Mouse (Mus musculus) T-helper 17 cell (primary cell): ENCODE measurements around the gene Cd247.

Experiments used
- in situ Hi-C, 2 experiments: fragments of 300-600 bp; cut with MboI, MseI; formaldehyde crosslinking; loops; 1 replicate in 1 of 2; 2 replicates in 1 of 2; pipeline ENCODE4 v1.15.1; 2025; ENCODE audit warnings: high pct_unique_total_duplicates in 2 of 2

Gene Cd247

DNA sequence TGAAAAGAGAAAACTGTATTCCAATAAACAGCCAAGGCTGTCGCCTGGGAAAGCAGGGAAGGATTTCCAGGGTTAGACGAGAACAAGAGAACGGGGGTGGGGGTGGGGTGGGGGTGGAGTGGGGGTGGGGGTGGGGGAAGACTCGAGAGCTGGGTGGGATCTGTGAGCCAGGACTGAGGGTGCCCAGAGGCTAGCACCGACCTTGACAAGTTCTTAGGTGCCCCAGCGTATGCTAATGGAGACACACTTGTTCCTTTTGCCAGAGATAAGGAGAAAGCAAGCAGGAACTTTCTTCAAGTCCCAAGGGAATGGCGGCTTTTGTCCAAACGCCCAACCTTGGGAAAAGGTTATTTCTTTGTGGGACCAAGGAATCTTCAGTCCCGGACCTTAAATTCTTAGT lies 16.5 kb upstream of the Cd247 start:
- in situ Hi-C loops = loop anchor here in 1 of 2 experiments (5.0 to 10.0 kb wide), 3 partner anchors 190 to 543 kb away; no protein-coding TSS in a partner anchor

DNA sequence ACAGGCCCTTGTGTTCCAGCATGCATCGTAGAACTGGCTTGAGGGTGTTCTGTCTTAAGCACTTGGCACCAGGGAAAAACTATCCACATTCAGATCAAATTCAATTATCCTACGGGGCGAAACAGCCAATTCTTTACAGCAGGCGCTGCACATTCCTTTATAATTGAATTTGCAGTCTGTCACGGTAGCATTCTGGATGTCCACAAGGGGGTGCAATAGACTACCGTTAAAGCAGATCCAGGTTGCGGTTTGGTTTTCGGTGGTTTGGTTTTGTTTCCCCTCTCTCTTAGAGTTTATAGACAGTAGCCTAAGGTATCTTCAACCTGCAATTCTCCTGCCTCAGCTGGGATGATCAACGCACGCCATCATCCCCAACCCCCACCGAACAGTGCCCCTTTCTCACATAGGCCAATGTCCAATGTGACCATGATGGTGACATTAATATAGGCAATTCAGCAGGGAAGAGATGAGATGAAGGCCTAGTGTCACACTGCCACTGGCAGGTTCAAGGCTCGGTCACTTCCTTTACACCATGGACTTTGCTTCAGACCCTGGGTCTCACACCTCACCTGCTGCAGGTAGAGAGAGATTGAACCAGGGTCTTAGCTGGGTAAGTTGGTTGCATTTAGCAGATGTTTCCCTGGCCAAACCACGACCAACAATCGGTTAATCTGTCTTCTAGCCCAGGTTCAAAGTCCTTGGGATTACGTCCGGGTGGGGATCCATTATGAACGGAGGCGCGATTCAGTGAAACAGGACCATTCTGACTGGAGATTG lies 12.8 kb upstream of the Cd247 start:
- in situ Hi-C loops = loop anchor here (5.0 to 25.0 kb wide), 3 partner anchors 377 to 612 kb away; partner anchors contain the start of gene Tada1 (in 1 of the 2)

DNA sequence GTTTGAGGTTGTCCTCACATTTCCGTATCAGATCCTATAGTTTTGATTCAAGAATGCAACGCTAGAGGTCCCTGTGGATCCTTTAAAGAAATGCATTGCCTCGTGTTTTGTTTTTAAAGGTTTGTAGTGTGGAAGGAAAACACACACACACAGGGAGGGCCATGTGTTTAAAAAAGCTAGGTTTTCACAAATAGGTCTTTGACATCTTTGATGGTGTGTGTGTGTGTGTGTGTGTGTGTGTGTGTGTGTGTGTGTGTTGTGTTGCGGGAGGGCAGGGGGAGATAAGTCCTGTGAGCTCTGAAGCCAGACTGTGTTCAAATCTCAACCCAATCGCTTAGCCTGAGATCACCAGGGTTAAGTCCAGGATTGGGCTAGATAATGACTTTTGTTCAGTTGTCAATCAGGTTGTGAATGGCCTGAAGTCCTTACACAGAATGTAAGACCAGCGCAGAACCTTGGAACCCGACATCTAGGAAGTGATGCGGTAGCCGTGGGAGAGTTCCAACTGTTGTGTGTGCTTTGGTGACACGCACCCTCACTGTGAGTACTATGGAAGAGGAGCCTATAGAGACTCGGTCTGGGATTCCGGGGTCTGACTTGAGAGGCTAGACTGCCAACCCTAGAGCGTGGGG lies 8.4 kb upstream of the Cd247 start:
- in situ Hi-C loops = loop anchor here (5.0 to 25.0 kb wide), 5 partner anchors 77 to 607 kb away; partner anchors contain the start of genes Pou2f1 (in 1 of the 2) and Tada1 (in 1 of the 2)

DNA sequence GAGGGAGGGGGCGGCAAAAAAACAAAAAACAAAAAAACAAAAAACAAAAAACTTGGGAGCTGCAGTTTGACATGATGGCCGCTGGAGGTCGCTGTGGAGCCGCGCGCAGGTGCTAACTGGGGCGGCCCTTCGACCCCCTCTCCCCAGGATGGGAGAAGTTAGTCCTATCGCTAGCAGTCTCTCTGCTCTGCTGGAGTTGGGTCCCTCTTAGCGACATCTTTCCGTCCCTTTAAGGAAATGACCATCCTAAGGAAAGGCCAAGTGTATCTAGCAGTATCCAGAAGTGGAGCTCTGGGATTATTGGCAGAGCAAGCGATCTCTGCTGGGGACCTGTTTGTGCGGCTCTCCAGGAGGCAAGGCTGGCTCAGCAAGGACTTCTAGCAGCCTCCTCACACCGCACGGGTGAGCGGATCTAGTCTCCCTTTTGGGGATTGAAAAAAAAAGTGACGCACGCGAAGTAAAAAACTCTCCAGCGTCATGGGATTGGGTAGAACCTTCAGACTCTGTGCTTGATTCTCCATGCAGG lies 7.8 kb upstream of the Cd247 start:
- in situ Hi-C loops = loop anchor here (5.0 to 25.0 kb wide), 3 partner anchors 77 to 607 kb away; partner anchors contain the start of genes Pou2f1 (in 1 of the 2) and Tada1 (in 1 of the 2)

DNA sequence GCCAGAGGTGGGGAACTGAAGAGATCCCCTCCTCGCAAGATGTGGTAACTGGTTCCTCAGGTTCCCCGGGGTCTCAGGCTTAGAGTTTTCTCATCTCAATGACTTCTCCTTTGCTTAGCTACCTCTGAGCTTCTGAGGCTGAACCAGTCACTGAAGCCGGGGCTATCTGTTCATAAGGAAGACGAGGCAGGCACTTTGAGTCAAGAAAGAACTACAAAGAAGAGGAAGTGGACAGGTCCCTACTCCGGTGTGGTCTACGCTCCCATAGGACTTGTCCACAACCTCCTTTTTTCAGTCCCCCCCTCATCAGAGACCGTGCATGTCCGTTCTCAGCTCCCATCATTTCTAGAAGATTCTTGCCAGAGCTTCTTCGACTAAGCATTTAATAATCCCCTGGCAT lies 7.1 kb upstream of the Cd247 start:
- in situ Hi-C loops = loop anchor here (5.0 to 25.0 kb wide), 3 partner anchors 76 to 606 kb away; partner anchors contain the start of genes Pou2f1 (in 1 of the 2) and Tada1 (in 1 of the 2)

DNA sequence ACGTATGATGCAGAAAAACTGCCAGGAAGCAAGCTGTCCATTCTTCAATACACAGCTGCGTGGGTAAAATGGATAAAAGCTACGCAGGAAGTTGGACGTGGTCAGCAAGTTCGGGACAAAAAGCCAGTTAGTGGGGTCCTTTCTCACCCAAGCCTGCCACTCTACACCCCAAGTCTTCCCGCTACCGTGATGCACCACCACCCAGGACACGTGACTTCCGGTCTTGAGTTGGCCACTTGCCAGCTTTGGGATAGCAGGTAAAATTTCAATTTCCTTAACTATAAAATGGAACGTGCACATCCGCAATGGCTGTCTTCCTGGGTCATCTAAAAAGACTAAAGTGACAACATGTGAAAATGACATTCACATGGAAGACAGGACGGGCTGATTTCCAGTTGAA lies 6.6 kb upstream of the Cd247 start:
- in situ Hi-C loops = loop anchor here (5.0 to 25.0 kb wide), 3 partner anchors 75 to 605 kb away; partner anchors contain the start of genes Pou2f1 (in 1 of the 2) and Tada1 (in 1 of the 2)

DNA sequence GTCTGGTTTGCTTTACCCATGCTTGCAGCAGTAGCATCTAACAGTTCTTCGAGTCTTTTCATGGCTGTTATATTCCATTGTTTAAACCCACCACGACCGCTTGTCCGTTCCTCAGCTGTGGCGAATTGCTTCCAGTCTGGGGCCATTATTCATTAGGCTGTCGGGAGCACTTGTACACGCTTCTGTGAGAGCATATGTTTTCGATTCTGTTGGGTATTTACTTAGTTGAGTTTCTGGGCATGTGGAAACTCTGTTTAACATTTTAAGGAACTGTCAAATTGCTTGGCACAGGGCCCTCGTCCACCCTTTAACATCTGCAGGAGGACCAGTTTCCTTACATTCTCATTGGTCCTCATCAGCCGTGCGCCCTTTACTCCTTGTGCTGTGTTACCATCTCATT lies 2.2 kb upstream of the Cd247 start:
- in situ Hi-C loops = loop anchor here in 1 of 2 experiments (25.0 kb wide), 1 partner anchor 601 kb away; the partner anchor contains the start of gene Tada1

DNA sequence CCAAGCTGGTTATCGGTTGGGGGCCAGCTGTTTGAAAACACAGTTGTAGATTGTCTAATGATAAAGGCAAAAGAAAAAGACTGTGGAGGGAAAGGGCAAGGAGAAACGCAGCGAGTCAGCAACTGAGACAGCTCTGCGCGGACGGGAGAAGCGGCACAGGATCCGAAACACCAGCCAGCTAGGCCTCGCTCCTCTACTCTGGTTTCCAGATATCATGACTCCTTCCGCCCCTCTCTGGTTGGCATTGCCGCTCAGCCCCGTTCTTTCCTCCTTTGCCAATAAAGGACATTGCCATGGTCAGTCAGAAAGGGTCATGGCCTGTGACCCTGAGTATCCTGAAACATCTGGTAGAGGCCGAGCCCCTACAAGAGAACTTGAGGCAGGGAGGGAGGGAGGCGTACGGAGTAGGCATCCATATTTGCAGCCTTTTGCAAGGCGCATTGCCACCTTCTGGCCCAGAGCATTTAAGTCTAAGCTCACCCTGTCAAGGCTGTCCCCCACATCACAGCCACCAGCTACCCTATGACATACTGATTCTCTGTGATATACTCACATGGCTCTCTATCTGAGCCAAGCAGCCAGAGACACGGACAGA lies 682 bp downstream of the Cd247 start:
- in situ Hi-C loops = loop anchor here in 1 of 2 experiments (25.0 kb wide), 1 partner anchor 598 kb away; the partner anchor contains the start of gene Tada1

DNA sequence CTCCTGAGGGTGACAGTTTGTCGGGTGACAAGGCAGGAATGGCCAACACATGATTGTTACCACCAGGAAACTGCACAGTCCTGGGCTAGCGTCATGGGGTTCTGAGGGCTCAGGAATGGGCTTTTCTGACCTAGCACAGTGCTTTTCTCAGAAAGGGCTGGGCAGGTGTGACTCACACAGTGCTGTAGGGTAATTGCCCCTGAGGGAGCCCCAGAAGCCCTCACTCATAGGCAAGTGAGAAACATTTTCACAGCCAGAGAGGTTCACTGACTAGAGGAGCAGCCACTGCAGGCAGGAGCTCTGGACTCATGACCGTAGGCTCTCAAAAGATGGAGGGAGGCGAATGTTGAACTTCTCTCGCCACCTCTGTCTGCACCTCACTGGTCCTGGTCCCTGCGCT lies 1.5 kb downstream of the Cd247 start:
- in situ Hi-C loops = loop anchor here in 1 of 2 experiments (25.0 kb wide), 1 partner anchor 597 kb away; the partner anchor contains the start of gene Tada1

DNA sequence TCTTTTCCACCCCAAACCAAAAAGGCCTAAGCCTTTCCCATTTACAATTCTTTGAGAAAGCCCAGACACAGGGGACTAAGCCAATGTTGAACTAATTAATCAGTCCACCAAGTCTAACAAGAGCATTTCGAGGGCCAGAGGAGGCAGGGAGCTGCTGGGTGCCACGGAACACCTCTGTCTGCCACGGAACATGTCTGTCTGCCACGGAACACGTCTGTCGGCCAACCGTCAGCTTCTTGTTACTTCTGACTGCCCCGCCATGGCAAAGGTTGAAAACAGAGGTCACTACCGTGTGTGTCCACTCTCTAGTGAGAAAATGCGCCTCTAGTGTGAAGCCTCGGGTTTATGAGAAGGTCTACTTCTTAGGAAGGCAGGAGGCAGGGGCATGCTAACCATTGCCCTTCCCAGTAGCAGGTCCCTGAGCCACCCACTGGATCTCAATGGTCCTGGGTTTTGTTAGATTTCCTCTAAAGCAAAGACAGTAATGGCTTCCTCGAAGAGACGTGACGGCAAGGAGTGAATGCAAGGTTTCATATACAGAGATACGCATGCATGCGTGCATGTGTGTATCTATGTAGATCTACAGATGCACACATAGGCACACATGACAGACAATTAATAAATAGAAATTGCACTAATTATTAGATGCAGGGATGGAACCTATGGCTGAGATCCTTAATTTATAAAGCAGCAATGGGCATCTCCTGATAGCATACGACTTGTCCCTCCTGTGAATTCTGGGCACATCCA lies 2.2 kb downstream of the Cd247 start:
- in situ Hi-C loops = loop anchor here in 1 of 2 experiments (25.0 kb wide), 1 partner anchor 597 kb away; the partner anchor contains the start of gene Tada1

DNA sequence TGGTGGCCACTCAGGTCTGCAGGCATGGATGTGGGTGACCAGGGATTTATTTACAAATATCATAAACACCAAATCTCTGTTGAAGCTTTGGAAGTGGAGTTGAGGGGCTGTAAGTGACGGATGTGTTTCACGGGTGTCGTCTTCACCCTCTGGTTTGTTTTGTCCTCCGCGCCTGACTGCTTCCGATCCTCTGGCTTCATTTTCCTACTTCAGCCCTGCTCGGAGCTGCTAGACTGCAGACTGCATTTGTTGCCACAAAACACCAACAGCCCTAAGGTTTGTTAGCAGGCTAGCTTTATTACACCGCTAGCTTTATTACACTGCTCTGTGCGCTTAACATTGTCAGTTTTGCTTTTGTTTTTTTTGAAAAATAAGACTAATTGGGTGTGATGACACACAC lies 2.9 kb downstream of the Cd247 start:
- in situ Hi-C loops = loop anchor here in 1 of 2 experiments (25.0 kb wide), 1 partner anchor 596 kb away; the partner anchor contains the start of gene Tada1

DNA sequence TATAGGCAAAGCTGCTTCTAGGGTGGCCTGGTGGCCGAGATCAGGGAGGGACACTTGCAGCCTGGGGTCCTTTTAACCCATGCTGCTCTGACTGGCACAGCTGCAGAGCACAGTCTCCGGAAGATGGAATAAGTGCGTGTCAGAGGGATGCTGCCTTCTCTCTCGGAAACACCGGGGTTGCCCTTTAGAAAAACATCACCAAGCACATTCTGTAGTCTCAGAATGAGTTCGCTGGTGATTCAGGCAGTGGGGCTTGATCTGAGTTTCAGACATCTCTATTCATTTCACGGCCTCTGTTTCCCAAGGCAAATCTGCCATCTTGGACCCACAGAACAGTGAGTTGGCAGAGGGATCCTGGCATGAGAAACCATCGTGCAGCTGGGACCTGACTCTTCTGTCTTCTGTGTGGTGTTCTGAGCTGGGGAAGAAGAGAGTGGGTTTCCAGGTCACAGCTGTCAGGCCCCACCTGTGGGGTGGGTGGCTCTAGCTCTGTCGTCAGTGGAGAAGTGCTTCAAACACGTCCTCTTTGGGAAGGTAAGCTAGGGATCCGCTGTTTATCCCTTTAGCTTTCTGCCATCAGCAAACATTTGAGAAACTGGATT lies 13.3 kb downstream of the Cd247 start:
- in situ Hi-C loops = loop anchor here (10.0 to 25.0 kb wide), 2 partner anchors 1263 to 1460 kb away; no protein-coding TSS in a partner anchor

DNA sequence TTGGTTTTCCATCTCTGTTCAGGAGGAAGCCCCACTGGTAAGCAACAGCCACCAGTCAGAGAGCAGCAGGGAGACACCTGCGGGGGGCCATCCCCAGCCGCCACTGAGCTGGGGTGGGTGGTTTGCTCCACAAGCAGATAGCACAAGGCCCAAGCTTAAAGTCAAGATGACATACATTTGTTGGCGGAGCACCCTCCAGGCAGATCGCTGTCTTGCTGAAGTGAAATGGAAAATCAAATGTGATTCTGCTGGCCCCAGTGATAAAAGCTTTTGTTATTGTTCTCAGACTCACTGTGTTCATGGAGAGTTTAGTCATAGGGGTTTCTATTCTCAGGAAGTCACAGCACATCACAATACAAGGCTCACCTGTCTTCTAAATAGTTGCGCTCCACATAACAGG lies 14.6 kb downstream of the Cd247 start:
- in situ Hi-C loops = loop anchor here (10.0 to 25.0 kb wide), 2 partner anchors 1262 to 1459 kb away; no protein-coding TSS in a partner anchor

DNA sequence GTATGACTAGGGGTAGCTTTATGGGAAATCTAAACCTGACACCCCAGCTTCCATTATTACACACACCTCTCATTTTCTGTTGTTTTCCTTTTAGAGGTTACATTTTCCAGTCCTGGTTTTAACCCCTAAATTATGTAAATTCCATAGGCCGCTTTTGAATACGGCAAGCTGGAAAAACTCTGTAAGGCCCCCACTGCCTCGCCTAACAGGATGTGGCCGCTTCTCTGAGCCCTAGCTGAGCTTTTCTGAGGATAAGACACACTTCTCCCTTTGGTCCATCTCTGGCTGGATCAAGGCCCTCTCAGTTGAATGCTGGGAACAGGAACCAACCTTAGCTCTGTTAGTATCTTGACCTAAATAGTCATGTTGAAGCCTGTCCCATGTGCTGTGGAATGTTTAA lies 15.7 kb downstream of the Cd247 start:
- in situ Hi-C loops = loop anchor here (10.0 to 25.0 kb wide), 2 partner anchors 1261 to 1458 kb away; no protein-coding TSS in a partner anchor

DNA sequence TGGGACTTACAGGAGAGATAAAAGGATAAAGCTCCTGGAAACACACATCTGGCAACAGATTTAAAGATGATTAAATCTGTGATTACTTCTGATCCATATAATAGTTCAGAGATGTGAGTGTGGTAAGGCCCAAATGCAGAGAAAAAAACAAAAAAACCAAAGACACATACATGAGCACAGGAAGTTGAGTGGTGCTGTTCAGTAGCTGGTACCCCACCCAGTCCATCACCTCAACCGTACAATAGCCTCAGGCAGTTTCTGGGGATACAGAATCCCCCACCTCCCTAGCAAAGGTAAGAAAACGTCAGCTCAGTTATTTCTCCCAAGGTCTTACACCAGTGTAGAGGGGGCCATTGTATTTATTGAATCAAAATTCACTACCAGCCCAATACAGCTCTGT lies 22.2 kb downstream of the Cd247 start:
- in situ Hi-C loops = loop anchor here (5.0 to 25.0 kb wide), 2 partner anchors 37 to 1452 kb away; no protein-coding TSS in a partner anchor

DNA sequence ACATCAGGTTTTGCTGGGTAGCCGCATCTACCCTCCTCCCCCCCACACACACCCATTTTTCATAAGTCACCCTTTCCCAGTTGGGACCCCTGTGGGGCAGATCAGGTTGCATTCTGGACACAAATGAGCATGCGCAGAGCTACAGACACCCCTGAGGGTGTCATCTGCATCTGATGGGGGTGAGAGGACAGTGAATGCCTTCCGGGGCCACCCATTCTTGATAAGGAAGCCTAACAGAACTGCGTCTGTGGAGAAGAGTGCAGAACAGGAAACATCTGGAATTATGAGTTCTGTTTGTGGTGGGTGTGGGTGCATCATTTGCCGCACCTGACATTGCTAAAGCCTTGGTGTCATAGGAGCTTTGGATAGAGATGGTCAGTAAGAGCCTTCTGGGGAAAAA lies 22.7 kb downstream of the Cd247 start:
- in situ Hi-C loops = loop anchor here (5.0 to 25.0 kb wide), 2 partner anchors 36 to 1451 kb away; no protein-coding TSS in a partner anchor

DNA sequence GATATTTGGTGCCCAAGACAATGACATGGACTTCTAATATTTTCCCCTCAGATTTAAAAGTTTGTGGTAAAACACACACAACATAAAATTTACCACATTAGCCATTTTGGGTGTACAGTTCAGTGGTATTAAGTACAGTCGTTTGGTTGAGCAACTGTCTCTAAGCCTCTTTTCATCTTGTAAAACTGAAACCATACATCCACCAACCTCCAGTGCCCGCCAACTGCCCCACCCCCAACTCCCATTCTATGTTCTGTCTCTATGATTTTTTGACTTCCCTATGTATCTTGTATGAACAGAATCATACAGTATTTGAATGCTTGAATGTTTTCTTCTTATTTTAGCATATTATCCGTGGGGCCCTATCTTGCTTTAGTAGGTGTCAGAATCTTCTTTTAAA lies 24.3 kb downstream of the Cd247 start:
- in situ Hi-C loops = loop anchor here (5.0 to 25.0 kb wide), 2 partner anchors 35 to 1450 kb away; no protein-coding TSS in a partner anchor

DNA sequence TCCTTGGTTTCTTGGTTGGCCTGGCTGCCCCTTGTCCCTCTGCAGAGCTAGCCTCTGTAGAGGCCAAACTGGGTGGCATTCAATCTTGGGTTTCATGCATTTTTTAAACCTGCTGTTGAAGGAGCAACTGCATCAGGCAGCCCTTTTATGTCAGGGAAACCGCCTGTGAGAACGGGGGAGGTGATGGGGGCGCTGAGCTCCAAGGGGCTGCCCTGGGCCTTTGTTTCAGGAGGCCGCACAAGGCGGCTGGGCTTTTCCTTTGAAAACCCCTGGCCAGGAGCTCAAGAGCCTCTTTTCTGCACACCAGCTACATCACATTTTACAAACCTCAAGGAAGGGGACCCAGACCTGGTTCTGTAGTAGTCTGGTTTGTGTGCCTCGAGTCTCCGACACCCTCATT lies 25.6 kb downstream of the Cd247 start:
- in situ Hi-C loops = loop anchor here (5.0 to 25.0 kb wide), 2 partner anchors 33 to 1448 kb away; no protein-coding TSS in a partner anchor

DNA sequence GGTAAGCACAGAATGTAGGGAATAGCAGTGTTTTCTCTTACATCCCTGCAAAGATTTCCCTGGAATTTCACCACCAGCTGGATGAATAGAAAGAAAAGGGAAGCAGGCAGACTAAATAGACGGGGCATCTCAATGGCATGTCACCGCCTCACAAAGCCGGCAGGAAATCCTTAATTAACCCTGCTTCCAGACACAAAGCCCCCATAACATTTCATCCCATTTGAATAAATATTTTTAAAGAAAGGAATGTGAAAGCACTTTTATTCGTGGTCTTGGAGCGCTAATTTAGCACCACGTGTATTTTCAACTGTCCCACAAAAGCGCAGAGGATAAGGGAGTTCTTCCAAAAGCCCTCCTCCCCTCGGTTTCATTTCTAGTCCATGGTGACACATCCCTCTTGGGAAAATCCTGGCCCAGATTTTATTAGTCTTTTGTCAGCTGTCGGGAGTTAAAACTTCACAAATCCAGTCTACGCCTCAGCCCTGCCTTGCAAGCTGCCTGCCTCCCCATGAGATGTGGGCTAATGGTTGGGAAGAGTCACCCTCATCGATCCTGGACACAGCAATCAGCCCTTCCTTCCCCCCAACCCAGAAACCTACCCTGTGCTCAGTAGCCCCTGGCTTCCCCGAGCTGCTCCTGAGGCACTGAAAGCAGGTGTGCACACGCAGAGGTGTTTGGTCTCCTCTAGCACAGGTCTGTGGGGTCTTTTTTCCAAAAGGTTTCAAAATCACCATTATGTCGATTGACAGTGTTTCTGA lies 26.2 kb downstream of the Cd247 start:
- in situ Hi-C loops = loop anchor here (5.0 to 25.0 kb wide), 2 partner anchors 33 to 1448 kb away; no protein-coding TSS in a partner anchor
